Mouse (Mus musculus) myocyte (in vitro differentiated cells): Measurements from ENCODE around the gene Lrpprc. TPM values are rescaled to one million over a fixed set of nuclear protein-coding genes. Genes with fewer than 3 reads are reported as not detected.

Experiments used
- H3K27me3 ChIP-seq: one replicate; pipeline ENCODE4 v1.6.1; 2011; ENCODE audit not compliant: control insufficient read depth, insufficient read depth, insufficient read length
- H3K36me3 ChIP-seq: one replicate; pipeline ENCODE4 v1.6.1; 2011; ENCODE audit not compliant: control insufficient read depth, insufficient read depth
- H3K4me2 ChIP-seq: one replicate; pipeline ENCODE4 v1.6.1; 2011; ENCODE audit warnings: low read depth, control low read depth
- H3K4me3 ChIP-seq: one replicate; pipeline ENCODE4 v1.5.1; 2011; ENCODE audit warnings: mild to moderate bottlenecking, control low read depth, moderate library complexity
- H3K79me2 ChIP-seq: one replicate; pipeline ENCODE4 v1.6.1; 2011; ENCODE audit not compliant: control insufficient read depth, insufficient read depth
- H3ac ChIP-seq: one replicate; pipeline ENCODE4 v1.6.1; 2011; ENCODE audit not compliant: control insufficient read depth, insufficient read length
- CEBPB ChIP-seq: IDR thresholded peaks from 2 replicates; pipeline ENCODE4 v1.6.1; 2011; ENCODE audit warnings: mild to moderate bottlenecking, moderate library complexity; ENCODE audit not compliant: poor library complexity, insufficient read depth, severe bottlenecking
- E2F4 ChIP-seq: IDR thresholded peaks from one replicate; pipeline ENCODE4 v1.6.1; 2011; ENCODE audit warnings: mild to moderate bottlenecking, control low read depth, moderate library complexity; ENCODE audit not compliant: insufficient read depth
- MAX ChIP-seq: IDR thresholded peaks from one replicate; pipeline ENCODE4 v1.6.1; 2011; ENCODE audit warnings: low read depth, mild to moderate bottlenecking, control low read depth
- MYOD1 ChIP-seq, 3 experiments: IDR thresholded peaks; one replicate each; pipeline ENCODE4 v1.6.1; 2011; ENCODE audit warnings: control low read depth in 2 of 3, low read depth in 2 of 3, mild to moderate bottlenecking in 2 of 3, moderate library complexity in 1 of 3; ENCODE audit not compliant: insufficient read length in 2 of 3, control insufficient read depth in 1 of 3
- MYOG ChIP-seq, 3 experiments: IDR thresholded peaks; one replicate each; pipeline ENCODE4 v1.6.1; 2011; ENCODE audit warnings: control low read depth in 2 of 3, low read depth in 2 of 3, mild to moderate bottlenecking in 2 of 3; ENCODE audit not compliant: insufficient read length in 2 of 3, control insufficient read depth in 1 of 3, insufficient read depth in 1 of 3
- POLR2A ChIP-seq: IDR thresholded peaks from one replicate; pipeline ENCODE4 v1.6.1; 2011; ENCODE audit warnings: low read depth, mild to moderate bottlenecking, control low read depth, moderate library complexity; ENCODE audit not compliant: insufficient read length
- POLR2AphosphoS2 ChIP-seq: IDR thresholded peaks from one replicate; pipeline ENCODE4 v1.6.1; 2011; ENCODE audit warnings: low read depth, control low read depth; ENCODE audit not compliant: insufficient read length
- REST ChIP-seq: IDR thresholded peaks from one replicate; pipeline ENCODE4 v1.6.1; 2011; ENCODE audit warnings: mild to moderate bottlenecking, control low read depth, moderate library complexity; ENCODE audit not compliant: insufficient read depth, insufficient read length
- SRF ChIP-seq: IDR thresholded peaks from one replicate; pipeline ENCODE4 v1.6.1; 2011; ENCODE audit warnings: low read depth; ENCODE audit not compliant: control insufficient read depth, insufficient read length
- TCF12 ChIP-seq: IDR thresholded peaks from one replicate; pipeline ENCODE4 v1.6.1; 2011; ENCODE audit warnings: mild to moderate bottlenecking, control low read depth; ENCODE audit not compliant: poor library complexity, insufficient read depth, severe bottlenecking
- TCF3 ChIP-seq: IDR thresholded peaks from one replicate; pipeline ENCODE4 v1.6.1; 2011; ENCODE audit warnings: low read depth, control low read depth; ENCODE audit not compliant: insufficient read length
- USF1 ChIP-seq: IDR thresholded peaks from one replicate; pipeline ENCODE4 v1.6.1; 2011; ENCODE audit warnings: low read depth, mild to moderate bottlenecking, control low read depth, moderate library complexity
- polyA plus RNA-seq: library from polyadenylated mRNA; unstranded; fragments of >200 nt; fragmentation: generic; extraction: Trizol; gene quantifications from one replicate; pipeline ENCODE4 v1.2.1, GENCODE M21; 2012; ENCODE audit warnings: missing spikeins

Lrpprc gene
- polyA plus RNA-seq, 1 experiment = 23.3 TPM

GRCm38 (mm10) chr17:84775291-84775690, 15.3 kb downstream of the Lrpprc start:
- Histone ChIP-seq H3K27me3 (no peaks in the 10 kb centered on the region), H3ac (no peak overlapping the region), H3K4me2 (no peak overlapping the region), H3K36me3 (peaks cover 28% of the 10 kb centered on the region), H3K79me2 (peaks cover 23% of the 10 kb centered on the region), H3K4me3 (no peak overlapping the region)
- TF ChIP-seq TCF12 (no peak), MAX (no peak), SRF (no peak), MYOD1 (IDR thresholded peaks at IDR 0.05; ENCODE audit: control insufficient read depth in 1 of 3, insufficient read length in 2 of 3, low read depth in 2 of 3) (no peak), REST (no peak), CEBPB (no peak), POLR2A (no peak), POLR2AphosphoS2 (no peak), TCF3 (no peak), E2F4 (no peak), MYOG (IDR thresholded peaks at IDR 0.05; ENCODE audit: control insufficient read depth in 1 of 3, insufficient read depth in 1 of 3, insufficient read length in 2 of 3, low read depth in 2 of 3) (no peak), USF1 (no peak)

DNA sequence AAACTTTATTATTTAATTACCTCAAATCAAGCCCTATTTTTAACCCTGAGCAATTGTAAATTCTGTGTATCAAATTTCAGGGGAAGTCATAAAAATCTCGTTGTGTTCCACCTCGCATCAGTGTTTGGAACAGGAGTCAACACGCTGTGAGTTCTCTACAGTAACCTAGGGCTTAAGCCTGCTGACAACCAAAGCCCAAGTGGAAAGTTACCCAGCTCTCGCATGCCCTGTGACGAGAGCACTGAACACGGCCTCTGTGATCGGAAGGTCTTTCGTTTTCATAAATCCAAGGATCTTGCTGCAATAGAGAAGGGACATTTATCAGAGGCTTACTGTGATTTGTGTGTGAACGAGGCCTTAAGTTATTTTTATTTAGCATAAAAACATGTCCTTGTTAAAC, 18.7 kb downstream of the Lrpprc start:
- Histone ChIP-seq H3K4me3 (no peak overlapping the region), H3ac (no peak overlapping the region), H3K4me2 (no peak overlapping the region), H3K79me2 (no peaks in the 10 kb centered on the region), H3K36me3 (peaks cover 49% of the 10 kb centered on the region), H3K27me3 (no peaks in the 10 kb centered on the region)
- TF ChIP-seq CEBPB = no peak
- no peak for TF ChIP-seq USF1

- no peaks in the 10 kb centered on the region for H3K27me3 ChIP-seq
- H3K4me3 ChIP-seq = no peak overlapping the region
- H3ac ChIP-seq = no peak overlapping the region
- H3K36me3 ChIP-seq = peaks cover 19% of the 10 kb centered on the region
- no peak for TF ChIP-seq MYOD1 (IDR thresholded peaks at IDR 0.05; ENCODE audit: control insufficient read depth in 1 of 3, insufficient read length in 2 of 3, low read depth in 2 of 3)
- TF ChIP-seq SRF = no peak
- TF ChIP-seq REST = no peak
- TF ChIP-seq POLR2A = no peak
- TF ChIP-seq TCF12 = no peak
- TF ChIP-seq POLR2AphosphoS2 = no peak
- no peaks in the 10 kb centered on the region for H3K79me2 ChIP-seq
- no peak overlapping the region for H3K4me2 ChIP-seq
Measured at GRCm38 (mm10) chr17:84758971-84759370, 31.6 kb downstream of the Lrpprc start.

DNA sequence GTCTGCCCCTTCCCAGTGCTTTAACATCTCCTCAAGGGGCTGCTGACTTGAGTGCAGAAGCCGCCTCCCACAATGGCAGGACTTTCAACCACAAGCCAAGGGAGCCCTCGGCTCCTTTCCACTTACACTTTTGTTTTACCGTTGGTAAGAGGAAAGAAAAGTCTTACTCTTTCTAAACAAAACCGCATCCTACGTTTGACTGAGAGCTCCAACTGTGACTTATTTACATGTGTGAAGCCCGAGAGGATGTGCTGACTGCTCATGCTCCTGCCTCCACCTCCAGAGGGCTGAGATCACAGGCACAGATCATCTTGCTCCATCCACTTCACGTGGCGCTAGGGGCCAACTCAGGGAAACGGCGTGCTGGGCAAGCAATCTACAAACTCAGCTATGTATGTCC, 32.2 kb downstream of the Lrpprc start:
- peaks cover 23% of the 10 kb centered on the region for H3K36me3 ChIP-seq
- no peak for TF ChIP-seq TCF3
- TF ChIP-seq TCF12 = no peak
- no peak for TF ChIP-seq MYOD1 (IDR thresholded peaks at IDR 0.05; ENCODE audit: control insufficient read depth in 1 of 3, insufficient read length in 2 of 3, low read depth in 2 of 3)
- TF ChIP-seq CEBPB = no peak
- no peak for TF ChIP-seq MAX
- no peak for TF ChIP-seq POLR2A
- H3K79me2 ChIP-seq = no peaks in the 10 kb centered on the region
- H3K27me3 ChIP-seq = no peaks in the 10 kb centered on the region
- H3ac ChIP-seq = no peak overlapping the region
- H3K4me3 ChIP-seq = no peak overlapping the region
- no peak overlapping the region for H3K4me2 ChIP-seq

GRCm38 (mm10) chr17:84756090-84756489, 34.5 kb downstream of the Lrpprc start:
- peaks cover 31% of the 10 kb centered on the region for H3K36me3 ChIP-seq

DNA sequence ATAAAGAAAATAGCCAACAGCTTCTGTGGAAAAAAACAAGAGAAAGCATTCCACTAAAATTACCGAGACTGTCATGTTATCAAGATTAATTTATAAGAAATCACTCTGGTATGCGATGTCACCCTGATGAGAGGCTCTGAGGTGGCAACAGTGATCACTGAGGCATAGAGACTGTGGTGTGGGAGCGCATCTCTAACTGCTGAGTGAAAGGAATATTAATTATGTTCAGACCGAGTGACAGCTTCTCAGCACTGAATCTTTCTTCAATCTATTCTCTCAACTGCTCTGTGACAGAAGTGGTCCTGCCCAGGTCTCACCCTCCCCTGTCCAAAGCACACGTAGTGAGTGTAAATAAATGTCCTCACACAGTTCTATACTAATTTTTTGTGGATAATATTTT, 37.1 kb downstream of the Lrpprc start:
- Histone ChIP-seq H3K4me3 (no peak overlapping the region), H3K36me3 (peaks cover 34% of the 10 kb centered on the region), H3K27me3 (no peaks in the 10 kb centered on the region), H3ac (no peak overlapping the region), H3K79me2 (no peaks in the 10 kb centered on the region), H3K4me2 (no peak overlapping the region)
- TF ChIP-seq REST = no peak
- TF ChIP-seq SRF = no peak
- no peak for TF ChIP-seq TCF3
- TF ChIP-seq POLR2A = no peak
- TF ChIP-seq POLR2AphosphoS2 = no peak

More at GRCm38 (mm10) chr17:84756090-84756489, 34.5 kb downstream of the Lrpprc start:
- Histone ChIP-seq H3K79me2 (no peaks in the 10 kb centered on the region), H3ac (no peak overlapping the region), H3K27me3 (no peaks in the 10 kb centered on the region), H3K4me2 (no peak overlapping the region), H3K4me3 (no peak overlapping the region)
- TF ChIP-seq REST = no peak
- TF ChIP-seq MAX = no peak
- no peak for TF ChIP-seq E2F4
- TF ChIP-seq TCF3 = no peak
